Mouse (Mus musculus) CH12.LX (cell line): ENCODE data around the gene Xcl1.

Experiments
- CTCF ChIP-seq, 2 experiments: IDR thresholded peaks in 1 of 2; conservative IDR thresholded peaks in 1 of 2; 2 replicates each; pipeline ENCODE4 v1.5.1; 2011 to 2012; ENCODE audit warnings: low read depth in 2 of 2, low read length in 2 of 2, improper control_type of control experiment in 1 of 2, inconsistent platforms in 1 of 2, mild to moderate bottlenecking in 1 of 2, moderate library complexity in 1 of 2
- MAZ ChIP-seq: IDR thresholded peaks from 2 replicates; pipeline ENCODE4 v1.6.1; 2012; ENCODE audit warnings: low read depth, mild to moderate bottlenecking, inconsistent platforms, low read length, improper control_type of control experiment, moderate library complexity
- MYC ChIP-seq: IDR thresholded peaks from 2 replicates; pipeline ENCODE4 v1.6.1; 2011; ENCODE audit warnings: low read depth, mild to moderate bottlenecking, improper control_type of control experiment, low read length
- PAX5 ChIP-seq: IDR thresholded peaks from 2 replicates; pipeline ENCODE4 v1.6.1; 2012; ENCODE audit warnings: low read length, inconsistent platforms, mixed read lengths
- POLR2A ChIP-seq: IDR thresholded peaks from 2 replicates; pipeline ENCODE4 v1.6.1; 2011; ENCODE audit warnings: low read depth, mild to moderate bottlenecking, improper control_type of control experiment, low read length
- SMC3 ChIP-seq: IDR thresholded peaks from 2 replicates; pipeline ENCODE4 v1.6.1; 2011; ENCODE audit warnings: low read depth, low read length, improper control_type of control experiment
- TBP ChIP-seq: conservative IDR thresholded peaks from 2 replicates; pipeline ENCODE4 v1.6.1; 2011; ENCODE audit warnings: low read depth, low read length, improper control_type of control experiment
- UBTF ChIP-seq: IDR thresholded peaks from 2 replicates; pipeline ENCODE4 v1.6.1; 2012; ENCODE audit warnings: low read depth, mild to moderate bottlenecking, inconsistent platforms, low read length, improper control_type of control experiment, moderate library complexity
- ZNF384 ChIP-seq: IDR thresholded peaks from 2 replicates; pipeline ENCODE4 v1.6.1; 2012; ENCODE audit warnings: low read depth, low read length, improper control_type of control experiment, inconsistent platforms

DNA sequence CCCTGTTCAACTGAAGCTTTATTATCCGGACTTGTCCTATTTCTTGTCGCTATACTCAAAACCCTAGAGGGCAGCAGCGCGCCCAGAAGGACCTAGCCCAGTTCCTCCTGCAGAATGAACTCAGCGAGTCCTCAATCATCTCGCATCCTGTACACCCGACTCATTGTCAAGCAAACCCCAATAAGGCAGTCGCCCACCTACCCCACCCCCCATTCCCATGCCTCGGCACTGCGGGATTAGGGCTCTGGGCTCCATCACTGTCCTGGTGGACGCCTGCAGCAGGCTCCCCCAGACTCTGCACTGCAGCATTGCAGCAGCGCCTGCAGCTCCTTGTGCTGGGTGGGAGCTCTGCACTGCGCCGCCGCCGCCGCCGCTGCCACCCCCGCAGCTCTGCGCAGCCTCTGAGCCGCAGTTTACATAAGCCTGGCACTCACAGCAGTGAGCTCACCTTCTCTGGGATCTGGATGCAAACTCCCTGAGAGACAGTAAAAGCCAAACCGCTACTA lies 36.4 kb downstream of the Xcl1 start:
- TF ChIP-seq PAX5 (no peak), MYC (no peak), CTCF (conservative IDR thresholded peaks at IDR 0.05 in 1 of 2, IDR thresholded peaks at IDR 0.05 in 1 of 2; ENCODE audit: low read depth in 2 of 2, low read length in 2 of 2) (peak in 1 of 2 experiments; percentile 75; a peak in 2 of 4 replicates), POLR2A (no peak), SMC3 (peak; percentile 72), MAZ (no peak), TBP (no peak), ZNF384 (peak; percentile 6; the same call in 1 of the 2 replicates), UBTF (no peak)
